8 mouse cellular contexts compared by ENCODE assay signal in the genomic region with DNA sequence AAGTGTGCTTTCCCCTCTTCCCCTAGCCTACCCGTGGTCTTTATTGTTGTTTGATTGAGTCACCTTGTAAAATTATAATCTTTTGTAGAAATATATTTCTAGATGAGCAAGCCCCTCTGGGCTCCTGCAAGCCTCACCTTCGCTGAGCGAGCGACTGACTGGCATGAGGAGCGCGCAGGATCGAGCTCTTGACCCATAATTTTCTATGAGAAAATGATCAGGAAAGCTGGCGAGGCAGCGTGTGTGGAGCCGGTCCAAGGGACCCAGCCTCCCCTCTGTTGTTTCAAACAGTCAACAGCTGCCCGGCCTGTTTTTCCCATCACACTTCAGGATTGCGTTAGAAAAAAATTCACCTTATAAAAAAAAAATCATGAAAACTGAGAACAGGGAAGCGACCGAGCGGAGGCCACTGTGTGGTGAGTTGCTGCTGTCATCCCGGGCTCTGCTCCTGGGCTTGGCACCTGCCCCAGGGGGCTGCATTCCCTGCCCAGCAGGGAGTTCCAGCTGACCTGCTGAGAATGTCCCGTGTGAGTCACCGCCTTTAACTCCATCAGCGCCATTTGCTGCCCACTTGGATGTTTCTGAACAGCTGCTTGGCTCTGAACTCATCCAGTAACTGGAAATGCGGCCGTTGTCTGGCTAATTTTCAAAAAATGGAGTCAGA.
A peak's percentile ranks its signal among the peaks of the same experiment; 100 is the strongest.
DNase-seq lines count a peak whose midpoint lies in the region; ATAC-seq lines count a peak whose summit lies in the region.

No protein-coding gene starts in this region.

- H3K4me3 ChIP-seq in hindbrain, embryonic 11.5 days (ENCODE audit: low read depth, low read length), result no peak overlapping the region
- no peak overlapping the region for H3K4me3 ChIP-seq in limb, embryonic 15.5 days

- no peak overlapping the region for H3K27ac ChIP-seq in hindbrain, embryonic 11.5 days (ENCODE audit: low read depth, low read length)
- peak overlapping the region; percentile 60 for H3K27ac ChIP-seq in limb, embryonic 15.5 days

- no peaks in the 10 kb centered on the region for H3K36me3 ChIP-seq in hindbrain, embryonic 11.5 days (ENCODE audit: control insufficient read depth, insufficient read depth, low read length)
- no peaks in the 10 kb centered on the region for H3K36me3 ChIP-seq in limb, embryonic 15.5 days

- ATAC-seq in hindbrain, embryonic 11.5 days (ENCODE audit: low FRiP score), result no peak
- peak; percentile 71 for ATAC-seq in limb, embryonic 15.5 days (ENCODE audit: insufficient number of reproducible peaks, low FRiP score, low TSS enrichment, low read depth)
- ATAC-seq in megakaryocyte-erythroid progenitor cell, adult 5-6 weeks (replicated peaks; ENCODE audit: low FRiP score, low TSS enrichment, poor library complexity, severe bottlenecking), result no peak

- H3K9me3 ChIP-seq in hindbrain, embryonic 11.5 days (ENCODE audit: control insufficient read depth, low read length), result no peaks in the 10 kb centered on the region
- H3K9me3 ChIP-seq in limb, embryonic 15.5 days, result no peaks in the 10 kb centered on the region

- H3K4me2 ChIP-seq in hindbrain, embryonic 11.5 days (replicated peaks; ENCODE audit: low read depth, low read length), result peak overlapping the region; percentile 20
- H3K4me2 ChIP-seq in limb, embryonic 15.5 days, result peak overlapping the region; percentile 25

- H3K9ac ChIP-seq in hindbrain, embryonic 11.5 days (ENCODE audit: low read depth, low read length), result no peak overlapping the region
- H3K9ac ChIP-seq in limb, embryonic 15.5 days, result no peak overlapping the region

- H3K4me1 ChIP-seq in hindbrain, embryonic 11.5 days (replicated peaks; ENCODE audit: control insufficient read depth, insufficient read depth, low read length), result no peaks in the 10 kb centered on the region; the same call in 1 of the 2 replicates
- H3K4me1 ChIP-seq in limb, embryonic 15.5 days, result peaks cover 10% of the 10 kb centered on the region

- WGBS in hindbrain, embryonic 11.5 days, result 3% methylated on average over 21 of the region's 21 CpGs
- 5% methylated on average over 21 of the region's 21 CpGs for WGBS in limb, embryonic 15.5 days

- no peaks in the 10 kb centered on the region for H3K27me3 ChIP-seq in hindbrain, embryonic 11.5 days (ENCODE audit: control insufficient read depth, insufficient read depth, low read length)
- no peaks in the 10 kb centered on the region for H3K27me3 ChIP-seq in limb, embryonic 15.5 days

- DNase-seq in 3134 (ENCODE audit: extremely low read depth, insufficient read length, low spot score) (peak; percentile 92), ZHBTc4 (ENCODE audit: low read depth, low spot score) (peak; percentile 80)
- DNase-seq in forelimb bud, embryonic 11.5 days (ENCODE audit: low read depth, low spot score), result peak; percentile 47
- DNase-seq in hindbrain, embryonic 11.5 days (ENCODE audit: low spot score), result peak; percentile 30
- DNase-seq in ovary, postnatal 14 days (ENCODE audit: low spot score), result peak; percentile 12
- DNase-seq in right cerebral cortex, postnatal 25 days, result no peak
